Mouse (Mus musculus) midbrain, embryonic 12.5 days (tissue): Measurements from ENCODE around the gene Tmod2. TPM values are rescaled to one million over a fixed set of nuclear protein-coding genes. Genes with fewer than 3 reads are reported as not detected.
"Not testable (repeated sequence)": the region's sequence is repeated elsewhere in the genome, so short reads cannot be mapped to it uniquely, and the experiment has no call there.

Source experiments
- ATAC-seq: fragments of 200-750 bp; cut with Nextera tagmentation; 2 replicates; pipeline ENCODE4 v1.8.0; 2017; ENCODE audit warnings: low read depth, moderate TSS enrichment, moderate library complexity; ENCODE audit not compliant: low FRiP score
- H3K27ac ChIP-seq: fragments of 300-500 bp; sonication (generic); replicated peaks from 2 replicates; pipeline ENCODE4 v1.5.1; 2016; ENCODE audit warnings: mild to moderate bottlenecking
- H3K27me3 ChIP-seq: fragments of 300-500 bp; sonication (generic); 2 replicates; pipeline ENCODE4 v1.6.1; 2016; ENCODE audit warnings: mild to moderate bottlenecking
- H3K36me3 ChIP-seq: fragments of 300-500 bp; sonication (generic); 2 replicates; pipeline ENCODE4 v1.6.1; 2016
- H3K4me1 ChIP-seq: fragments of 300-500 bp; sonication (generic); 2 replicates; pipeline ENCODE4 v1.6.1; 2016
- H3K4me2 ChIP-seq: fragments of 300-500 bp; sonication (generic); replicated peaks from 2 replicates; pipeline ENCODE4 v1.6.1; 2016; ENCODE audit warnings: mild to moderate bottlenecking, moderate library complexity
- H3K4me3 ChIP-seq: fragments of 300-500 bp; sonication (generic); 2 replicates; pipeline ENCODE4 v1.5.1; 2016; ENCODE audit warnings: mild to moderate bottlenecking
- H3K9ac ChIP-seq: fragments of 300-500 bp; sonication (generic); replicated peaks from 2 replicates; pipeline ENCODE4 v1.6.1; 2016; ENCODE audit warnings: mild to moderate bottlenecking, moderate library complexity
- H3K9me3 ChIP-seq: fragments of 300-500 bp; sonication (generic); 2 replicates; pipeline ENCODE4 v1.6.1; 2016; ENCODE audit warnings: mild to moderate bottlenecking
- WGBS: fragments of 180-500 bp; shearing (Covaris S2); methylation state at CpG from one replicate; pipeline ENCODE4 v1.1.7; 2016; 5-methylcytosine and 5-hydroxymethylcytosine counted together
- polyA plus RNA-seq: library from polyadenylated mRNA; unstranded; fragments of >200 nt; fragmentation: Nextera tagmentation; extraction: Ambion mirVana; gene quantifications from 2 replicates; pipeline ENCODE4 v1.2.1, GENCODE M21; 2016

Tmod2 gene
- polyA plus RNA-seq, 1 experiment from 2014 or later: 108 TPM

DNA sequence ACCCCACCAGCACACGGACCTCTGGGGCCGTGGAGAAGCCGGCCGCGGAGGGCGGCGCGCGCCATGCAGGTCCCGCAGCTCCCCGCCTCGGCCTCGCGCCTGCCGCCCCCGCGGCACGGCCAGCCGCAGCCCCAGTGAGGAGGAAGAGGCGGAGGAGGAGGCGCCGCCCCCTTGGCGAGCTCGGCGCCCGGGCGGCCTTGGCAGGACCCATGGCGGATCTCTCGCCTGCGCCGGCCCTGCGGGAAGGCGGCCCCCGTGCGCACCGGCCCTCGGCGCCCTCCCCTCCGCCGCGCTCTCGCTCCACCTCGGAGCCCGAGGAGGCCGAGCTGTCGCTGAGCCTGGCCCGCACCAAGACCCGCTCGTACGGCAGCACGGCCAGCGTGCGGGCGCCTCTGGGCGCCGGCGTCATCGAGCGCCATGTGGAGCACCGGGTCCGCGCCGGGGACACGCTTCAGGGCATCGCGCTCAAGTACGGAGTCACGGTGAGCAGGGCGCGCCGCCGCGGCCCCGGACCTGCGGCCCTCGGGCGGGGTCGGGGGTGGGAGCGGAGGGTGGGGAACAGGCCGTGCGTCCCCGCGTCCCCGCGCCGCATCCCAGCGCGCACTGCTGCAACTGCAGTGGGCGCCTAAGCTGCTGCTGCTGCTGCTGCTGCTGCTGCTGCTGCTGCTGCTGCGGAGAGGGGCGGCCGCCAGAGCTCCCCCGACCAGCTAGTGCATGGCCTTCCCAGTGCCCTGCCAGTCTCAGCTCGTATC lies 14.6 kb upstream of the Tmod2 start, which contains the start of gene Lysmd2:
Gene Lysmd2 (plus strand): TSS at position 186 of the 752 bp plus-strand sequence.
- Histone ChIP-seq H3K9ac (peak within 1 kb of the TSS; percentile 87), H3K4me1 (peaks cover 11% of the 10 kb centered on the region; the same call in 1 of the 2 replicates), H3K27ac (peak within 1 kb of the TSS; percentile 89), H3K4me2 (peak within 1 kb of the TSS; percentile 91), H3K36me3 (no peaks in the 10 kb centered on the region), H3K9me3 (no peaks in the 10 kb centered on the region), H3K27me3 (peaks cover 16% of the 10 kb centered on the region; the same call in 1 of the 2 replicates), H3K4me3 (peak within 1 kb of the TSS; percentile 83)
- 0% methylated on average over 68 of the region's 94 CpGs for WGBS
- peak; percentile 85 for ATAC-seq

DNA sequence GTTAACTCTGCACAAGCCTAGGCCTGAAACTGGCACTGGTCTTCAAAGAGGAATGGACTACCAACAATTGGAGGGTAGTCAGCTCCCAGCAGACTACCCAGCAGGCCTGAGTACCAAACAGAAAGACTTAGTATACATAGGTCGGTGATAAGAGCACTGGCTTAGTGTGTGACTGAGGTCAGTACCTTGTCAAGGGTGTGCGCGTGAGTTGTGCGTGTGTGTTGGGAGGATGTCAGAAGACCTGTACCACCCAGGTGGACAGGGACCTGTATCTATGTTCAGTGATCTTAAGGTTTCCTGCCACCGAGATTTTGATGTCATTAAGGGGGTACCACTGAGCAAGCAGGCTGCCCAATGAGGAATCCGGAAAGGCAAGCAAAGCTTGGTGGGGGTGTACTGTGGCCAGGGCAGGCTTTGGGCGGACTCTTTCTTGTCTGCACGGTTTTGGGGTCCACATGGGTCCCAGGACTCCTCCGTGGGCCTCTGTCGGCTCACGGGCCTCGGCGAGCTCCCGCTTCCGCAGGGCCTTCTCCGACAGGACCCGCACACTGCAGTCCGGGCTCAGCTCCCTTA lies 13.9 kb upstream of the Tmod2 start:
- Histone ChIP-seq H3K9ac (peak overlapping the region; percentile 87), H3K36me3 (no peaks in the 10 kb centered on the region), H3K27ac (peak overlapping the region; percentile 89), H3K27me3 (peaks cover 16% of the 10 kb centered on the region; the same call in 1 of the 2 replicates), H3K9me3 (no peaks in the 10 kb centered on the region), H3K4me3 (peak overlapping the region; percentile 83), H3K4me1 (peaks cover 11% of the 10 kb centered on the region; the same call in 1 of the 2 replicates), H3K4me2 (peak overlapping the region; percentile 91)
- WGBS: 12% methylated on average over 18 of the region's 18 CpGs
- ATAC-seq: peak; percentile 71

DNA sequence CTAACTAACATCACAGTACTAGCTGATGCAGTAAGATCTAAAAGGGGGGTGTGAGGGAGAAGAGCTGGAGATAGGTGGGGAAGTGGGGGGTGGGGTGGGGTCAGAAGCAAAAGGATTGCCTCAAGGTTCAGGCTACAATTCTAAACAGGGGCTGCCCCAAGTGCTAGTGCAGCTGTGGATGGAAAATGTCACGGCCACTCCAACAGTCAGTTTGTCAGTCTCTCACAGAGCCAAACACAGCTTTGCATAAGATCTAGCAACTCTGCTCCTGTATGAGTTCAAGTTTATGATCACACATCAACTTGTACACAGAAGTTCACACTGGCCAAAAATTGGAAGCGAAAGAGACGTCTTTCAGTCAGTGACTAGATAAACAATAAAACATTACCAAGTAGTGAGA lies 10.3 kb upstream of the Tmod2 start:
- ATAC-seq: no peak
- 90% methylated on average over 3 of the region's 3 CpGs for WGBS
- H3K9ac ChIP-seq: no peak overlapping the region
- no peak overlapping the region for H3K4me3 ChIP-seq
- no peak overlapping the region for H3K27ac ChIP-seq
- H3K9me3 ChIP-seq: no peaks in the 10 kb centered on the region
- no peak overlapping the region for H3K4me2 ChIP-seq
- peaks cover 16% of the 10 kb centered on the region; the same call in 1 of the 2 replicates for H3K27me3 ChIP-seq
- H3K36me3 ChIP-seq: no peaks in the 10 kb centered on the region
- peaks cover 10% of the 10 kb centered on the region; the same call in 1 of the 2 replicates for H3K4me1 ChIP-seq

DNA sequence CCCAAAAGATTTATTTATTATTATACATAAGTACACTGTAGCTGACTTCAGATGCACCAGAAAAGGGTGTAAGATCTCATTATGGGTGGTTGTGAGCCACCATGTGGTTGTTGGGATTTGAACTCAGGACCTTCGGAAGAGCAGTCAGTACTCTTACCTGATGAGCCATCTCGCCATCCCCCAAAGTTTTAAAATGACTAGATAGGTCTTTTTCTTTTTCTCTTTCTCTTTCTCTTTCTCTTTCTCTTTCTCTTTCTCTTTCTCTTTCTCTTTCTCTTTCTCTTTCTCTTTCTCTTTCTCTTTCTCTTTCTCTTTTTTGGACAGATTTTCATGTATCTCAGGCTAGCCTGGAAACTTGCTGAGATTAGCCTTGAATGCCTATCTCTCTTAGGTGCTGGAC lies 8.6 kb upstream of the Tmod2 start:
- H3K27me3 ChIP-seq: peaks cover 11% of the 10 kb centered on the region; the same call in 1 of the 2 replicates
- not testable (repeated sequence) for H3K36me3 ChIP-seq, H3K27ac ChIP-seq, H3K9me3 ChIP-seq, ATAC-seq, H3K4me2 ChIP-seq, H3K9ac ChIP-seq, H3K4me1 ChIP-seq, H3K4me3 ChIP-seq
- WGBS: 88% methylated on average over 2 of the region's 2 CpGs

DNA sequence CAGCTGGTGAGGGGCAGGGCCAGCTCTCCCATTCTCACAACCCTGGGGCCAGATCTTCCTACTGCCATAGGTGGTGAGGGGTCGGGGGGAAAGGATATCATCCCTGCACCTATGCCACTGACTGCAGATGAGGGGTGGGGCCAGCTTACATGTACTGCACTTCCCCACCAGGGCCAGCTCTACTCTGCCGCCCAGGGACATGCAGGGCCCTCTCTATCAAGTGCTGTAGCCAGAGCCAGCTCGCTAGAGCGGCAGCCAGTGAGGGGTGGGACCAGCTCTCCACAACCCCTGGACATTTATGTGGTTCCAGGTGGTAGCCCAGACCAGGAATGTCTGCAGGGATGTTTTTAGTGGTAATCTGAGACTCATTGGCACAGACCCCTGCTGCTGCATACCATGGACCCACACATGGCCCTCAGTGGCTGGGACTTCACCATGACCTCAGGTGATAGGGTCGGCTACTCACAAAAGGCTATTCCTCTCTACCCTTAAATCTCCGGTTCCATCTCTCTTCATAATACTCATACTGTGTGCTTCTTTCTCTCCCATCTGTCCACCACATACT lies 7.8 kb upstream of the Tmod2 start:
- Histone ChIP-seq H3K27me3 (0 out of 2 replicates have a peak, but pooled peaks cover 4% of the 10 kb centered on the region), H3K4me3 (no peak overlapping the region), H3K4me2 (no peak overlapping the region), H3K4me1 (no peaks in the 10 kb centered on the region), H3K9ac (no peak overlapping the region), H3K27ac (no peak overlapping the region), H3K36me3 (no peaks in the 10 kb centered on the region), H3K9me3 (no peaks in the 10 kb centered on the region)
- no peak for ATAC-seq
- 83% methylated on average over 6 of the region's 6 CpGs for WGBS

DNA sequence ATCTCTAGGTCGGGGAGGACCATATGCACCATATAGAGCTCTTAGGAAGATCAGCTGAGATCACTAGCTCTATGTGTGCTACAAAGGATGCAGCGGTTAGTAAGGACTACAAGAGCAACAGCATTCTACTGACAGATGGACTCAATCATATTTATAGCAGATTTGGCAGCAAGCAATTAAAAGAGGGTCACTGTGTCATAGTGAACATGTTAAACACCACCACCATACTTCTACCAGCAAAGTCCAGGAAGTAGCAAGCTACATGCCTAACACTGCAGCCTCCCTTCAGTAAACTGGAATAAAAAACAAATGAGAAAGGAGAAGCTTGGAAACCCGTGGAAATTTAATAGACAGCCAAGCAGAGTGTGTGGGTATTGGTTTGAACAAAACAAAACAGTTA lies 5.4 kb upstream of the Tmod2 start:
- H3K9ac ChIP-seq: no peak overlapping the region
- no peaks in the 10 kb centered on the region for H3K4me1 ChIP-seq
- no peak for ATAC-seq
- WGBS: 78% methylated on average over 3 of the region's 3 CpGs
- H3K9me3 ChIP-seq: 0 out of 2 replicates have a peak, but pooled peaks cover 3% of the 10 kb centered on the region
- no peak overlapping the region for H3K27ac ChIP-seq
- no peak overlapping the region for H3K4me3 ChIP-seq
- H3K27me3 ChIP-seq: no peaks in the 10 kb centered on the region
- no peaks in the 10 kb centered on the region for H3K36me3 ChIP-seq
- no peak overlapping the region for H3K4me2 ChIP-seq

DNA sequence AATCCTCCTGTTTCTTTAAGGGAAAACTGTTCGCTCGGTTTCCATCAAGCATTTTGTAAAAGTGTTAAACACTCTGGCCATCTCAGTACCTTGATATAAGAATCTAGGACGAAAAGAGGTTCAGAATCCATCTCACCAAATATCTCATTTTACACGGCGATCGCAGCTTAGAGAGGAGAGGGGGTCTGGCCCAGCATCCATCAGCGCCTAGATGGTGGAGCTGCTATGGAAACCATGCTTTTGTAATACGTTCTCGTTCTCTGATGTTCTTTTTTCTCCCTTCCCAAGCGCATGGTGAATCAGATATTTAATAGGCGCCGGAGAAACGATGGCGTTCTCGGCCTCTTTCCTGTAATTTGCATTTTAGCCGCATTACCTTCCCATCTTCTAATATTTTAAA lies 1.2 kb downstream of the Tmod2 start:
- Histone ChIP-seq H3K27me3 (no peaks in the 10 kb centered on the region), H3K27ac (peak overlapping the region; percentile 85), H3K4me3 (peak overlapping the region; percentile 88), H3K4me2 (peak overlapping the region; percentile 74), H3K9ac (peak overlapping the region; percentile 78), H3K9me3 (0 out of 2 replicates have a peak, but pooled peaks cover 3% of the 10 kb centered on the region), H3K4me1 (peaks cover 15% of the 10 kb centered on the region), H3K36me3 (peaks cover 4% of the 10 kb centered on the region; the same call in 1 of the 2 replicates)
- 16% methylated on average over 16 of the region's 16 CpGs for WGBS
- ATAC-seq: no peak

DNA sequence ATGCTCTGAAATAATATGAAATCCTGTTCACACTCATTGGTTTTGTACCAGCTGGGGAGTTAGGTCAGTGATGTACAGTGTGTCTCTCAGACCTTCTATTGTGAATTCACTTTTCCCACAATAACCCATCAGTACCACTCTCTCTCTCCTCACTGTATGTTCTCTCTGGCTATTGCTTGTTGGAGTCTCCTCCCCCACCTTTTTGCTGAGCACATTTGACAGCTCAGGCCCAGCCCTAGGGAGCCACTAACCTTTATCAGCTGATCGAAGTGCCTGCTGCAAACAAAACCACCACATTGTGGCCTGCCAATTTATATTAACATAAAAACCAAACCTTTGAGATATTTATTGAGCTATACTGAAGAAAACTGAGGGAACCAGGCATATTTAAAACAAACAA lies 1.6 kb downstream of the Tmod2 start:
- 46% methylated on average over 1 of the region's 1 CpGs for WGBS
- peaks cover 8% of the 10 kb centered on the region for H3K36me3 ChIP-seq
- H3K9me3 ChIP-seq: 0 out of 2 replicates have a peak, but pooled peaks cover 6% of the 10 kb centered on the region
- no peaks in the 10 kb centered on the region for H3K27me3 ChIP-seq
- peaks cover 15% of the 10 kb centered on the region for H3K4me1 ChIP-seq
- H3K9ac ChIP-seq: peak overlapping the region; percentile 78
- H3K4me2 ChIP-seq: peak overlapping the region; percentile 74
- peak overlapping the region; percentile 85; the same call in 1 of the 2 replicates for H3K27ac ChIP-seq
- H3K4me3 ChIP-seq: peak overlapping the region; percentile 88
- ATAC-seq: peak; percentile 38

DNA sequence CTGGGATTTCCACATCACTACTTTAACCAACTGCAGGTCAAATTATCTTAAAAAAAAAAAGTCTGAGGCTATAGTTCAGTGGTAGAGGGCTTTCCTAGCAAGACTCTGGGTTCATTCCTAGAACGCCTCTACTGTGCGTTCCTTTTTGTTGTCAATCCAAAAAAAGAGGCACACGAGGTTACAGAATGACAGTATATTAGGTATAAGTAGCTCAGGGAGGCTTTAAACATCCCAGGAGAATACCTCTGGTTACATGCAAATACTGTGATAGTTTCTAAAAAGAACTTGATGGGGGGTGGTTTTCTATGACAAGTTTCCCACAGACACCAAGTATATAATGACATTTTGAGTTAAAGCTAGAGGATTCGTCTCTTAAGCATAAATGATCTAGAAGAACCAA lies 3.6 kb downstream of the Tmod2 start:
- 94% methylated on average over 4 of the region's 4 CpGs for WGBS
- H3K4me2 ChIP-seq: no peak overlapping the region
- H3K9me3 ChIP-seq: 0 out of 2 replicates have a peak, but pooled peaks cover 5% of the 10 kb centered on the region
- H3K4me3 ChIP-seq: no peak overlapping the region
- no peak for ATAC-seq
- no peaks in the 10 kb centered on the region for H3K27me3 ChIP-seq
- H3K4me1 ChIP-seq: peaks cover 15% of the 10 kb centered on the region
- peaks cover 12% of the 10 kb centered on the region for H3K36me3 ChIP-seq
- no peak overlapping the region for H3K9ac ChIP-seq
- no peak overlapping the region for H3K27ac ChIP-seq

DNA sequence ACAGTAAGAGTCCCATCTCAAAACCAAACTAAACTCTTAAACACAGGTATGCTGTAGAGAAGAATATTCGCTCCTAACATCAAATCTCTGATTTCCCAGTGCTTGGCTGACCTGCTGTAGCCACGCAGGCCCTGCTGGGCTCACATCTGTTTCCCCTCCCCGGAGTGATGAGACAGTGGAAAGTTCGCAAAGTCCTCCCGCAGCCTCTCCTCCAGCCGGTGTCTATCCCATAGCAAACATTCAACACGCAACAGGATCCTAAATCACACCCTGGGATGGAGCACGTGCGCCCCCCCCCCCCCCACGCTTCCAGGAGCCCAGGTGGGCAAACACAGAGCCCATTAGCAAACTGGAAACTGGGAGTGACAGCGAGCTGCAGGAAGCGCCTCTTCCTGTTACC lies 9.6 kb downstream of the Tmod2 start:
- no peak for ATAC-seq
- 0 out of 2 replicates have a peak, but pooled peaks cover 5% of the 10 kb centered on the region for H3K9me3 ChIP-seq

DNA sequence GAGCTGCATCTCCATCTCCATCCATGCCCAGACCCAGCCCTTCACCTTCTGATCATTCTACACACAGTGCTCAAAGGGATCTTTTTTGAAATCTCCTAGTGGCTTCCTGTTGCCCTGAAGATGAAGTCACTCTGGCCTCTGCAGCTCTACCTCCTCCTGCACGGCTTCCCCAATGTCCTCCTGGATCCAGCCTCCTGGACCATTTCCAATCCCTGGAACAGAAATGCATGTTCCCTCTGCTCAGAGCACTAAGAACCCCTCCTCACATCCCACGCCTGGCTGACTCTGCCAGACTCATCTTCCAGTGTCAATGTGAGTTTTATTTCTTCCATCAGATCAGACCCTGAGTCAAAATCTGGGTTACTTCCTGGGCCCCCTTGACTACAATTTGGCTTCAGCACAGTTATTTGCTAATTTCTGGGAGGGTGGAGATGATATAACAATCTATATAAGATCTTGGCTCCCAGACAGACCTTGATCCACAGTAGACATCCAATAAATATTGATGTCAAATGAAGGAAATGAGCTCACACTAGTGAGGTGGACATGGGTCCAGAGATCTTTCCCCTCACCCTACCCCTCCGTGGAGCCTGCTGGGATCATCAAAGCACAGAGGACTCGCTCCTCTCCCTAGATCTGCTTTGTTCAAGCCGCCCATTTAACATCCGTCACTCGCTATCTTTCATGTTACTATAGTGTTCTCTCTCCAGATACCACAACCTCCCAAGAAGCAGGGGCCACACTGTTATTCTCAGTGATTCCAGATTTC lies 10.8 kb downstream of the Tmod2 start:
- Histone ChIP-seq H3K4me2 (no peak overlapping the region), H3K27me3 (no peaks in the 10 kb centered on the region), H3K4me1 (peaks cover 13% of the 10 kb centered on the region), H3K9ac (no peak overlapping the region), H3K27ac (no peak overlapping the region), H3K4me3 (no peak overlapping the region), H3K36me3 (peaks cover 24% of the 10 kb centered on the region), H3K9me3 (0 out of 2 replicates have a peak, but pooled peaks cover 5% of the 10 kb centered on the region)
- no peak for ATAC-seq
- 74% methylated on average over 7 of the region's 7 CpGs for WGBS

More for the DNA sequence above, 9.6 kb downstream of the Tmod2 start:
- Histone ChIP-seq H3K27me3 (no peaks in the 10 kb centered on the region), H3K4me3 (no peak overlapping the region), H3K36me3 (peaks cover 19% of the 10 kb centered on the region), H3K4me1 (peaks cover 13% of the 10 kb centered on the region), H3K27ac (no peak overlapping the region), H3K4me2 (no peak overlapping the region), H3K9ac (no peak overlapping the region)
- 52% methylated on average over 12 of the region's 12 CpGs for WGBS
